Mouse (Mus musculus) embryonic facial prominence, embryonic 10.5 days (tissue): Measurements from ENCODE around the gene Tmem129. TPM values are rescaled to one million over a fixed set of nuclear protein-coding genes. Genes with fewer than 3 reads are reported as not detected.

Experiments
- DNase-seq: peaks from one replicate; pipeline ENCODE4 v3.0.0-alpha.2; 2017; ENCODE audit warnings: low spot score
- H3K27ac ChIP-seq: fragments of 300-500 bp; sonication (generic); replicated peaks from 2 replicates; pipeline ENCODE4 v1.5.1; 2016; ENCODE audit warnings: mild to moderate bottlenecking
- H3K27me3 ChIP-seq: fragments of 300-500 bp; sonication (generic); replicated peaks from 2 replicates; pipeline ENCODE4 v1.6.1; 2016; ENCODE audit warnings: low read depth, mild to moderate bottlenecking; ENCODE audit not compliant: poor library complexity, severe bottlenecking
- H3K36me3 ChIP-seq: fragments of 300-500 bp; sonication (generic); replicated peaks from 2 replicates; pipeline ENCODE4 v1.6.1; 2016; ENCODE audit warnings: mild to moderate bottlenecking, moderate library complexity
- H3K4me1 ChIP-seq: fragments of 300-500 bp; sonication (generic); 2 replicates; pipeline ENCODE4 v1.6.1; 2016
- H3K4me3 ChIP-seq: fragments of 300-500 bp; sonication (generic); 2 replicates; pipeline ENCODE4 v1.5.1; 2016; ENCODE audit warnings: mild to moderate bottlenecking, moderate library complexity
- H3K9me3 ChIP-seq: fragments of 300-500 bp; sonication (generic); 2 replicates; pipeline ENCODE4 v1.6.1; 2016; ENCODE audit warnings: mild to moderate bottlenecking
- WGBS: fragments of 180-500 bp; shearing (Covaris S2); methylation state at CpG from one replicate; pipeline ENCODE4 v1.1.7; 2016; 5-methylcytosine and 5-hydroxymethylcytosine counted together
- polyA plus RNA-seq: library from polyadenylated mRNA; unstranded; fragments of >200 nt; fragmentation: Nextera tagmentation; extraction: Ambion mirVana; gene quantifications from 2 replicates; pipeline ENCODE4 v1.2.1, GENCODE M21; 2016

The Tmem129 gene
- polyA plus RNA-seq, 1 experiment from 2014 or later: 37.1 TPM

- Histone ChIP-seq H3K4me1 (peaks cover 30% of the 10 kb centered on the region), H3K4me3 (peak overlapping the region; percentile 92), H3K27ac (no peak overlapping the region; the same call in 1 of the 2 replicates), H3K36me3 (peaks cover 23% of the 10 kb centered on the region), H3K9me3 (no peaks in the 10 kb centered on the region), H3K27me3 (no peaks in the 10 kb centered on the region)
- WGBS: 68% methylated on average over 4 of the region's 4 CpGs
- no peak for DNase-seq
Observed at GRCm38 (mm10) chr5:33627968-33628367, 30.2 kb downstream of the Tmem129 start.

- H3K27me3 ChIP-seq: no peaks in the 10 kb centered on the region
- H3K4me3 ChIP-seq: no peak overlapping the region
- peaks cover 10% of the 10 kb centered on the region for H3K4me1 ChIP-seq
- WGBS: 75% methylated on average over 3 of the region's 3 CpGs
- no peak for DNase-seq
- no peak overlapping the region for H3K27ac ChIP-seq
- no peaks in the 10 kb centered on the region for H3K9me3 ChIP-seq
- peaks cover 36% of the 10 kb centered on the region for H3K36me3 ChIP-seq
Observed at GRCm38 (mm10) chr5:33623766-33624165, 34.5 kb downstream of the Tmem129 start.

- H3K9me3 ChIP-seq: no peaks in the 10 kb centered on the region
- no peak for DNase-seq
- peaks cover under 1% of the 10 kb centered on the region for H3K4me1 ChIP-seq
- peaks cover 36% of the 10 kb centered on the region for H3K36me3 ChIP-seq
- WGBS: 95% methylated on average over 2 of the region's 2 CpGs
- H3K4me3 ChIP-seq: no peak overlapping the region
- H3K27ac ChIP-seq: no peak overlapping the region
- no peaks in the 10 kb centered on the region for H3K27me3 ChIP-seq
Observed at GRCm38 (mm10) chr5:33622671-33623070, 35.5 kb downstream of the Tmem129 start.

- no peak for DNase-seq
- no peaks in the 10 kb centered on the region for H3K27me3 ChIP-seq
- no peak overlapping the region for H3K27ac ChIP-seq
- no peak overlapping the region for H3K4me3 ChIP-seq
- H3K4me1 ChIP-seq: no peaks in the 10 kb centered on the region
- WGBS: 90% methylated on average over 6 of the region's 6 CpGs
- H3K9me3 ChIP-seq: no peaks in the 10 kb centered on the region
- H3K36me3 ChIP-seq: peaks cover 62% of the 10 kb centered on the region
Observed at GRCm38 (mm10) chr5:33614391-33614790, 43.8 kb downstream of the Tmem129 start.

GRCm38 (mm10) chr5:33611795-33612194 is 46.4 kb downstream of the Tmem129 start:
- DNase-seq: no peak
- Histone ChIP-seq H3K4me3 (no peak overlapping the region), H3K27ac (no peak overlapping the region), H3K36me3 (peaks cover 84% of the 10 kb centered on the region), H3K27me3 (no peaks in the 10 kb centered on the region), H3K4me1 (no peaks in the 10 kb centered on the region), H3K9me3 (no peaks in the 10 kb centered on the region)
- WGBS: 84% methylated on average over 1 of the region's 1 CpGs

- Histone ChIP-seq H3K4me1 (no peaks in the 10 kb centered on the region), H3K27ac (no peak overlapping the region), H3K4me3 (no peak overlapping the region), H3K27me3 (no peaks in the 10 kb centered on the region), H3K36me3 (peaks cover 97% of the 10 kb centered on the region), H3K9me3 (no peaks in the 10 kb centered on the region)
- DNase-seq: no peak
- 73% methylated on average over 1 of the region's 1 CpGs for WGBS
Observed at GRCm38 (mm10) chr5:33609226-33609625, 49.0 kb downstream of the Tmem129 start.

- no peak overlapping the region for H3K27ac ChIP-seq
- no peaks in the 10 kb centered on the region for H3K27me3 ChIP-seq
- WGBS: 95% methylated on average over 15 of the region's 15 CpGs
- no peak for DNase-seq
- H3K4me3 ChIP-seq: no peak overlapping the region
- H3K36me3 ChIP-seq: peaks cover 96% of the 10 kb centered on the region
- no peaks in the 10 kb centered on the region for H3K9me3 ChIP-seq
- no peaks in the 10 kb centered on the region for H3K4me1 ChIP-seq
Observed at GRCm38 (mm10) chr5:33607434-33607833, 50.8 kb downstream of the Tmem129 start.

- no peak for DNase-seq
- Histone ChIP-seq H3K4me3 (no peak overlapping the region), H3K9me3 (no peaks in the 10 kb centered on the region), H3K27me3 (no peaks in the 10 kb centered on the region), H3K4me1 (no peaks in the 10 kb centered on the region), H3K36me3 (peaks cover 96% of the 10 kb centered on the region), H3K27ac (no peak overlapping the region)
- WGBS: 90% methylated on average over 7 of the region's 7 CpGs
Observed at GRCm38 (mm10) chr5:33606631-33607030, 51.6 kb downstream of the Tmem129 start.

- no peak overlapping the region for H3K4me3 ChIP-seq
- no peaks in the 10 kb centered on the region for H3K9me3 ChIP-seq
- WGBS: 83% methylated on average over 5 of the region's 5 CpGs
- H3K36me3 ChIP-seq: peaks cover 98% of the 10 kb centered on the region
- H3K4me1 ChIP-seq: no peaks in the 10 kb centered on the region
- H3K27me3 ChIP-seq: no peaks in the 10 kb centered on the region
- H3K27ac ChIP-seq: no peak overlapping the region
- no peak for DNase-seq
Observed at GRCm38 (mm10) chr5:33605314-33605713, 52.9 kb downstream of the Tmem129 start.

Other genes with a start within 250 kb of the Tmem129 start
- gene Nkx1-1, start 224.4 kb downstream of the Tmem129 start, polyA plus RNA-seq: not detected in 2 replicates
- 78.2 and 79.9 TPM in 2 replicates for gene Fam53a, start 28.8 kb downstream of the Tmem129 start, polyA plus RNA-seq
- gene Gm9903, start 28.5 kb downstream of the Tmem129 start, polyA plus RNA-seq: 0.30 and 0.32 TPM in 2 replicates
- gene Slbp, start 5.8 kb downstream of the Tmem129 start, polyA plus RNA-seq: 313 and 322 TPM in 2 replicates
- 318 and 337 TPM in 2 replicates for gene Tacc3, start 288 bp downstream of the Tmem129 start, polyA plus RNA-seq
- gene Fgfr3, start 63.3 kb upstream of the Tmem129 start, polyA plus RNA-seq: 12.9 and 36.8 TPM in 2 replicates
- 56.3 and 59.8 TPM in 2 replicates for gene Letm1, start 124.4 kb upstream of the Tmem129 start, polyA plus RNA-seq
- gene Nsd2, start 162.3 kb upstream of the Tmem129 start, polyA plus RNA-seq: 77.2 and 91.2 TPM in 2 replicates